Mouse (Mus musculus): ENCODE data around the gene Tgfa. TPM values are rescaled to one million over a fixed set of nuclear protein-coding genes. Genes with fewer than 3 reads are reported as not detected.

Tgfa gene
- polyA plus RNA-seq, 1 experiment from 2014 or later, result 4.3 TPM

- 64% methylated on average over 9 of the region's 9 CpGs for WGBS
- no peak overlapping the region for H3K4me3 ChIP-seq (ENCODE audit: low read length)
- no peaks in the 10 kb centered on the region for H3K36me3 ChIP-seq (ENCODE audit: control insufficient read depth, insufficient read depth, low read length)
- H3K27me3 ChIP-seq (ENCODE audit: control insufficient read depth, insufficient read depth, low read depth, low read length), result no peaks in the 10 kb centered on the region
- H3K9me3 ChIP-seq (ENCODE audit: control insufficient read depth, low read length), result no peaks in the 10 kb centered on the region
- H3K4me1 ChIP-seq (replicated peaks; ENCODE audit: control insufficient read depth, insufficient read depth, low read length), result no peaks in the 10 kb centered on the region; the same call in 1 of the 2 replicates
- H3K27ac ChIP-seq (ENCODE audit: low read length), result no peak overlapping the region
- H3K4me2 ChIP-seq (ENCODE audit: low read depth, low read length), result no peak overlapping the region
- ATAC-seq (ENCODE audit: low read depth), result no peak
- no peak overlapping the region for H3K9ac ChIP-seq (ENCODE audit: low read length)
These were observed 13.0 kb upstream of the Tgfa start for GRCm38 (mm10) chr6:86182016-86182415.

- Histone ChIP-seq H3K36me3 (ENCODE audit: control insufficient read depth, insufficient read depth, low read length) (no peaks in the 10 kb centered on the region), H3K9ac (ENCODE audit: low read length) (no peak overlapping the region), H3K27ac (ENCODE audit: low read length) (no peak overlapping the region), H3K4me1 (replicated peaks; ENCODE audit: control insufficient read depth, insufficient read depth, low read length) (no peaks in the 10 kb centered on the region; the same call in 1 of the 2 replicates), H3K4me3 (ENCODE audit: low read length) (no peak overlapping the region), H3K9me3 (ENCODE audit: control insufficient read depth, low read length) (no peaks in the 10 kb centered on the region), H3K4me2 (ENCODE audit: low read depth, low read length) (no peak overlapping the region), H3K27me3 (ENCODE audit: control insufficient read depth, insufficient read depth, low read depth, low read length) (no peaks in the 10 kb centered on the region)
- ATAC-seq (ENCODE audit: low read depth), result no peak
- whole genome bisulfite sequencing, result 71% methylated on average over 5 of the region's 5 CpGs
These were observed 12.4 kb upstream of the Tgfa start for GRCm38 (mm10) chr6:86182626-86183025.

GRCm38 (mm10) chr6:86186106-86186955, 8.7 kb upstream of the Tgfa start:
- H3K27me3 ChIP-seq (ENCODE audit: control insufficient read depth, insufficient read depth, low read depth, low read length), result no peaks in the 10 kb centered on the region
- H3K36me3 ChIP-seq (ENCODE audit: control insufficient read depth, insufficient read depth, low read length), result no peaks in the 10 kb centered on the region
- WGBS, result 37% methylated on average over 14 of the region's 14 CpGs
- H3K27ac ChIP-seq (ENCODE audit: low read length), result no peak overlapping the region
- no peaks in the 10 kb centered on the region for H3K4me1 ChIP-seq (replicated peaks; ENCODE audit: control insufficient read depth, insufficient read depth, low read length)
- H3K4me3 ChIP-seq (ENCODE audit: low read length), result no peak overlapping the region
- ATAC-seq (ENCODE audit: low read depth), result no peak
- no peak overlapping the region for H3K9ac ChIP-seq (ENCODE audit: low read length)
- no peaks in the 10 kb centered on the region for H3K9me3 ChIP-seq (ENCODE audit: control insufficient read depth, low read length)
- no peak overlapping the region for H3K4me2 ChIP-seq (ENCODE audit: low read depth, low read length)

DNA sequence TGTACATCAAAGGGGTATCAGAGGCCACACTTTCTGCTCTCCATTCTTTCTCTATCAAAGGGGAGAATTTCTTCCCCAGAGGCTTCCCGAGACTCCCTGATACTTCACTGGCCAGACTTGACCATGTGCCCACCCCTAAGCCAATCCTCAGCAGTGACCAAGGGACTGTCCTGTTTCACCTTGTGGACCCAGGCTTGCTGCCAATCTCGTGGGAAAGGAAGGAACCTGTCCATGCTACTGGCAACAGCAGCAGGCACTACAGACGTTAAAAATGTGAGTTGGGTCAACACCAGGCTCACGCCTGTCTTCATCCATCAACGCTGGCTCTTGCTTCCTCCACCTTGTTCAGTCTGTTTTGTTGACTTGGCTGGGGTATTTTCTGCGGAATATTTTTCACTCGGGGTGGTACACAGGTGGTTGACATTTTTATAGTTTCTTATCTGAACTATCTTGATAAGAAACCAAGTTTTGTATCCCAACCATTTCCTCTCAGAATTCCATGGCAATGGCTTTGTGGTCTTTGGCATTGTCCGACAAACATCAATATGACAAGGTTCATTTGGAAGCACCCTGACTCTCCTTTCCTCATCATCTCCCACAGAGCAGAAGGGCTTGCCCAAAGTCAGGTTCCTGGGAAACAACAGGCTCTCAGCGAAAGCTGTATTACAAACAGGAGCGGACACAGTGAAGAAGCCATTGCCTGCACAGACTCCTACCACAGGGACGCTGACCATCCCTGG, 6.1 kb upstream of the Tgfa start:
- Histone ChIP-seq H3K9ac (ENCODE audit: low read length) (no peak overlapping the region), H3K4me1 (replicated peaks; ENCODE audit: control insufficient read depth, insufficient read depth, low read length) (no peaks in the 10 kb centered on the region), H3K4me3 (ENCODE audit: low read length) (no peak overlapping the region), H3K36me3 (ENCODE audit: control insufficient read depth, insufficient read depth, low read length) (no peaks in the 10 kb centered on the region), H3K4me2 (ENCODE audit: low read depth, low read length) (no peak overlapping the region), H3K27ac (ENCODE audit: low read length) (no peak overlapping the region), H3K27me3 (ENCODE audit: control insufficient read depth, insufficient read depth, low read depth, low read length) (peaks cover under 1% of the 10 kb centered on the region; the same call in 1 of the 2 replicates), H3K9me3 (ENCODE audit: control insufficient read depth, low read length) (no peaks in the 10 kb centered on the region)
- ATAC-seq (ENCODE audit: low read depth), result no peak
- WGBS, result 51% methylated on average over 11 of the region's 11 CpGs

- Histone ChIP-seq H3K9me3 (ENCODE audit: control insufficient read depth, low read length) (no peaks in the 10 kb centered on the region), H3K36me3 (ENCODE audit: control insufficient read depth, insufficient read depth, low read length) (no peaks in the 10 kb centered on the region), H3K9ac (ENCODE audit: low read length) (no peak overlapping the region), H3K4me2 (ENCODE audit: low read depth, low read length) (no peak overlapping the region), H3K4me1 (replicated peaks; ENCODE audit: control insufficient read depth, insufficient read depth, low read length) (no peaks in the 10 kb centered on the region; the same call in 1 of the 2 replicates), H3K4me3 (ENCODE audit: low read length) (no peak overlapping the region), H3K27me3 (ENCODE audit: control insufficient read depth, insufficient read depth, low read depth, low read length) (peaks cover 12% of the 10 kb centered on the region), H3K27ac (ENCODE audit: low read length) (no peak overlapping the region)
- no peak for ATAC-seq (ENCODE audit: low read depth)
- 84% methylated on average over 3 of the region's 3 CpGs for WGBS
These were observed 4.4 kb upstream of the Tgfa start for GRCm38 (mm10) chr6:86190622-86191021.

- H3K4me1 ChIP-seq (replicated peaks; ENCODE audit: control insufficient read depth, insufficient read depth, low read length), result peaks cover 3% of the 10 kb centered on the region
- H3K4me3 ChIP-seq (ENCODE audit: low read length), result no peak overlapping the region
- WGBS, result 52% methylated on average over 3 of the region's 3 CpGs
- H3K9me3 ChIP-seq (ENCODE audit: control insufficient read depth, low read length), result no peaks in the 10 kb centered on the region
- ATAC-seq (ENCODE audit: low read depth), result no peak
- peaks cover 25% of the 10 kb centered on the region for H3K27me3 ChIP-seq (ENCODE audit: control insufficient read depth, insufficient read depth, low read depth, low read length)
- no peak overlapping the region for H3K9ac ChIP-seq (ENCODE audit: low read length)
- no peaks in the 10 kb centered on the region for H3K36me3 ChIP-seq (ENCODE audit: control insufficient read depth, insufficient read depth, low read length)
- H3K27ac ChIP-seq (ENCODE audit: low read length), result no peak overlapping the region
- H3K4me2 ChIP-seq (ENCODE audit: low read depth, low read length), result no peak overlapping the region
These were observed 2.0 kb upstream of the Tgfa start for GRCm38 (mm10) chr6:86192978-86193377.

DNA sequence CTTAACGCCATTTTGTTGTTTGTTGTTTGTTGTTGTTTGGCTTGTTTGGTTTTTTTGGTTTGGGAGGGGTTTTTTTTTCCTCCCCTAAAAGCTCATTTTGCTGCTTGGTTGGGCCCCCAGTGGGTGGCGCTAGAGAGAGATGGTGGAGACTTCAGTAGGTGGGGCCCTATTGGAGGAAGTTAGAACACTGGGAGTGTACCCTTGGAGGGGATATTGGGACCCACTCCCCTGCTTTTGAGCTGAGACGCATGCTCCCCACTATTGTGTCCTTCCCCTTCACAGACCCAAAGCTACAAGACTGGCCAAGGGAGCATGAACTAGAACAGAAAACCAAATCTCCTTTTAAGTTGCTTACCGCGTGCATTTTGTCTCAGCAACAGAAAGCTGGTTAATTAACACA, 1.1 kb upstream of the Tgfa start:
- WGBS, result 55% methylated on average over 5 of the region's 5 CpGs
- Histone ChIP-seq H3K4me1 (replicated peaks; ENCODE audit: control insufficient read depth, insufficient read depth, low read length) (peaks cover 3% of the 10 kb centered on the region), H3K36me3 (ENCODE audit: control insufficient read depth, insufficient read depth, low read length) (no peaks in the 10 kb centered on the region), H3K9me3 (ENCODE audit: control insufficient read depth, low read length) (no peaks in the 10 kb centered on the region), H3K4me2 (ENCODE audit: low read depth, low read length) (no peak overlapping the region), H3K27ac (ENCODE audit: low read length) (no peak overlapping the region), H3K27me3 (ENCODE audit: control insufficient read depth, insufficient read depth, low read depth, low read length) (peaks cover 26% of the 10 kb centered on the region), H3K4me3 (ENCODE audit: low read length) (no peak overlapping the region), H3K9ac (ENCODE audit: low read length) (no peak overlapping the region)
- no peak for ATAC-seq (ENCODE audit: low read depth)

DNA sequence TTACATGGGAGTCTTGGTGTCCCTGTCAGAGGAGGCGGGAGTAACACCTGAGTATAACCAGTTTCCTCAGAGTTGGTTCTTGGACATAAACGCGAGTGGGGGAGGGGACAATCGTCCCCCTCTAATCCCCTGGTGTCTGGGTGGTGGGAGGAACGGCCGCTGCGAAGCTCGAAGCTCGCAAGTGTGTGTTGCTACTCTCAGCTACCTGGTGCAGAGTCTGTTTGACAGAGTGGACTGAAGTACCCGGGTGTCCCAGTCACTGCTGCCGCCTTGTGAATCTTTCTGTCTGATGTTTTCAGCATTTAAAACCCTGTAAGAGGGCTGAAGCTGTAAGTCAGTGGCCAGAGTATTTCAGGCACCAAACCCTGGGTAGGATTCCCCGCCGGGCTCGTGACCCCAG, 1.0 kb downstream of the Tgfa start:
- peak overlapping the region; percentile 59 for H3K9ac ChIP-seq (ENCODE audit: low read length)
- peak overlapping the region; percentile 66 for H3K4me3 ChIP-seq (ENCODE audit: low read length)
- peak overlapping the region; percentile 93 for H3K4me2 ChIP-seq (ENCODE audit: low read depth, low read length)
- H3K27me3 ChIP-seq (ENCODE audit: control insufficient read depth, insufficient read depth, low read depth, low read length), result peaks cover 26% of the 10 kb centered on the region
- H3K27ac ChIP-seq (ENCODE audit: low read length), result no peak overlapping the region
- H3K36me3 ChIP-seq (ENCODE audit: control insufficient read depth, insufficient read depth, low read length), result no peaks in the 10 kb centered on the region
- WGBS, result 3% methylated on average over 14 of the region's 14 CpGs
- no peak for ATAC-seq (ENCODE audit: low read depth)
- no peaks in the 10 kb centered on the region for H3K9me3 ChIP-seq (ENCODE audit: control insufficient read depth, low read length)
- H3K4me1 ChIP-seq (replicated peaks; ENCODE audit: control insufficient read depth, insufficient read depth, low read length), result peaks cover 3% of the 10 kb centered on the region

GRCm38 (mm10) chr6:86197150-86197862, 2.3 kb downstream of the Tgfa start:
- Histone ChIP-seq H3K4me2 (ENCODE audit: low read depth, low read length) (no peak overlapping the region), H3K4me1 (replicated peaks; ENCODE audit: control insufficient read depth, insufficient read depth, low read length) (peaks cover 3% of the 10 kb centered on the region), H3K27ac (ENCODE audit: low read length) (no peak overlapping the region), H3K4me3 (ENCODE audit: low read length) (no peak overlapping the region), H3K9ac (ENCODE audit: low read length) (no peak overlapping the region), H3K36me3 (ENCODE audit: control insufficient read depth, insufficient read depth, low read length) (no peaks in the 10 kb centered on the region), H3K9me3 (ENCODE audit: control insufficient read depth, low read length) (no peaks in the 10 kb centered on the region), H3K27me3 (ENCODE audit: control insufficient read depth, insufficient read depth, low read depth, low read length) (peaks cover 26% of the 10 kb centered on the region)
- ATAC-seq (ENCODE audit: low read depth), result no peak
- WGBS, result 22% methylated on average over 11 of the region's 11 CpGs
